Mouse (Mus musculus) ES-E14 (cell line): ENCODE data around the gene Yae1d1. TPM values are rescaled to one million over a fixed set of nuclear protein-coding genes. Genes with fewer than 3 reads are reported as not detected.

Experiments used
- DNase-seq: peaks from one replicate; pipeline ENCODE4 v3.0.0-alpha.2; 2013; ENCODE audit warnings: low read depth, low spot score
- H3K27ac ChIP-seq: 2 replicates; pipeline ENCODE4 v1.5.1; 2012; ENCODE audit warnings: low read depth, mild to moderate bottlenecking, low read length, moderate library complexity, mixed read lengths; ENCODE audit not compliant: poor library complexity, insufficient read depth, severe bottlenecking
- H3K36me3 ChIP-seq: 2 replicates; pipeline ENCODE4 v1.6.1; 2012; ENCODE audit warnings: mild to moderate bottlenecking, low read length, moderate library complexity, mixed read lengths; ENCODE audit not compliant: control insufficient read depth, poor library complexity, insufficient read depth, severe bottlenecking
- H3K4me1 ChIP-seq, 2 experiments: fragments of 150-350 bp in 1 of 2; sonication (generic) in 1 of 2; 2 replicates each; pipeline ENCODE4 v1.6.1; 2012; ENCODE audit warnings: low read length in 2 of 2, mild to moderate bottlenecking in 1 of 2, mixed read lengths in 1 of 2; ENCODE audit not compliant: control insufficient read depth in 2 of 2, insufficient read depth in 2 of 2, poor library complexity in 1 of 2
- H3K4me3 ChIP-seq, 2 experiments: fragments of 150-350 bp in 1 of 2; sonication (generic) in 1 of 2; 2 replicates each; pipeline ENCODE4 v1.5.1; 2012; ENCODE audit warnings: low read length in 2 of 2, low read depth in 1 of 2, mild to moderate bottlenecking in 1 of 2, mixed read lengths in 1 of 2; ENCODE audit not compliant: insufficient read depth in 1 of 2, poor library complexity in 1 of 2, severe bottlenecking in 1 of 2
- H3K9ac ChIP-seq: 2 replicates; pipeline ENCODE4 v1.6.1; 2012; ENCODE audit warnings: low read depth, mild to moderate bottlenecking, low read length, mixed read lengths; ENCODE audit not compliant: poor library complexity, insufficient read depth, severe bottlenecking
- H3K9me3 ChIP-seq: fragments of 150-350 bp; sonication (generic); 2 replicates; pipeline ENCODE4 v1.6.1; 2012; ENCODE audit warnings: low read depth, mild to moderate bottlenecking, low read length; ENCODE audit not compliant: control insufficient read depth, insufficient read depth
- CHD2 ChIP-seq: IDR thresholded peaks from 2 replicates; pipeline ENCODE4 v1.6.1; 2014; ENCODE audit warnings: mild to moderate bottlenecking, low read depth, low read length, inconsistent platforms
- HCFC1 ChIP-seq: IDR thresholded peaks from 2 replicates; pipeline ENCODE4 v1.6.1; 2012; ENCODE audit warnings: low read length, inconsistent platforms, borderline replicate concordance; ENCODE audit not compliant: insufficient read depth
- MAFK ChIP-seq: IDR thresholded peaks from 2 replicates; pipeline ENCODE4 v1.6.1; 2014; ENCODE audit warnings: mild to moderate bottlenecking, low read depth, low read length, inconsistent platforms; ENCODE audit not compliant: insufficient read depth
- ZC3H11A ChIP-seq: IDR thresholded peaks from 2 replicates; pipeline ENCODE4 v1.6.1; 2012; ENCODE audit warnings: low read depth, mild to moderate bottlenecking, inconsistent platforms, low read length, borderline replicate concordance
- ZNF384 ChIP-seq: IDR thresholded peaks from 2 replicates; pipeline ENCODE4 v1.6.1; 2012; ENCODE audit warnings: low read depth, low read length, inconsistent platforms
- in situ Hi-C, 2 experiments: fragments of 600-800 bp; cut with MboI; formaldehyde crosslinking; loops; one replicate each; pipeline ENCODE4 v1.15.1; 2025; ENCODE audit warnings: low sequenced_read_pairs in 2 of 2, inconsistent platforms in 1 of 2; ENCODE audit not compliant: unreplicated experiment in 2 of 2
- total RNA-seq: library from RNA; depleted of rRNA; stranded (reverse); fragments of 300-350 nt; gene quantifications from 2 replicates; pipeline ENCODE4 v1.2.3, GENCODE M21; 2012

The Yae1d1 gene
- total RNA-seq, 1 experiment = 37.1 TPM

DNA sequence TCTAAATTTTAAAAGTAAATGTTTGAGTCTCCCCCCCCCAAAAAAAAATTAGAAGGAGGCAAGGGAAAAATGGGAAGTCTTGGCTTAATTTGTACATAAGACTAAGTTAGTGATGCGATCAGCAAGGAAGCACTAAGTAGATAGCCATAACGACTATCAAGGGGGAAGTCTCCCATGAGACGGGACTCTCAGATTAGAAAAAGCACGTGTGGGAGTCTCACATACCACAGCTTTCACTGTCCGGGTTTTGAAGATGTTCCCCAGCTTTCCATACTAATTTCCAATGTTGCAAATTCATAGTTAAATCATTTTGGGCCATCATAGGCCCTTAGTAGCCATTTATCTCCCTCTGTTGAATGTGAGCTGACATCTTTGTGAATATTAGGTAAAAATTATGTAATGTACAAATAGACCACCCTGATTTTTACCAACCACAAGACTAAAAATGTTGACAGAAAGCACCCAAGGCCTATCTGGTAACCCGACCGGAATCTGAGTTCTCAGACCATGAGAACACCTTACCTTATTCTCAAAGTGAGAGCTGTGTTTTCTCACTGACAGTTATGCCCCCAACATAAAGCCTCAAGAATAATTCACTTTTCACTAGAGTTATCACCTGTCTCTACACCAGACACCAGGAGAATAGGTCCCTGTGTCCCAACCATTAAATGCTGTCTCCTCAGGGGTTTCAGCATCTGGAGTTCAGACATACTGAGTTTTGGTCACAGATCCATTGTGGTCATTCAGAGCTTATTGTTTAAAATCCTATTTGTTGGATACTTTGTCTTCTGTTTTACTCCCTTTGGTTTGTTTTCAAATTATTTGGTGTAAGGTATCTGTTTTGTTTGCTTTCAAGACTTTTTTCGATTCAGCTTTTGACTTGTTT lies 16.1 kb downstream of the Yae1d1 start:
- Histone ChIP-seq H3K9ac (no peak overlapping the region), H3K36me3 (no peaks in the 10 kb centered on the region), H3K4me1 (peaks cover 0 to 2% of the 10 kb centered on the region in 2 experiments; a peak in 1 of 4 replicates), H3K27ac (no peak overlapping the region), H3K4me3 (no peak overlapping the region), H3K9me3 (no peaks in the 10 kb centered on the region)
- no peak for TF ChIP-seq HCFC1
- TF ChIP-seq ZNF384 = no peak
- TF ChIP-seq MAFK = no peak
- TF ChIP-seq CHD2 = no peak
- no peak for TF ChIP-seq ZC3H11A
- in situ Hi-C loops = no loop called here
- DNase-seq = no peak

GRCm38 (mm10) chr13:17975891-17976290 lies 17.3 kb downstream of the Yae1d1 start:
- no peak for TF ChIP-seq HCFC1
- in situ Hi-C loops = no loop called here

GRCm38 (mm10) chr13:17975457-17975856 lies 17.7 kb downstream of the Yae1d1 start:
- DNase-seq = no peak
- Histone ChIP-seq H3K27ac (no peak overlapping the region), H3K4me1 (peaks cover 0 to 2% of the 10 kb centered on the region in 2 experiments; a peak in 1 of 4 replicates), H3K36me3 (no peaks in the 10 kb centered on the region), H3K4me3 (no peak overlapping the region), H3K9ac (no peak overlapping the region), H3K9me3 (no peaks in the 10 kb centered on the region)
- TF ChIP-seq HCFC1 = no peak
- TF ChIP-seq CHD2 = no peak
- no peak for TF ChIP-seq ZC3H11A
- no peak for TF ChIP-seq ZNF384
- no peak for TF ChIP-seq MAFK
- in situ Hi-C loops = no loop called here

More at GRCm38 (mm10) chr13:17975891-17976290, 17.3 kb downstream of the Yae1d1 start:
- DNase-seq = no peak
- no peaks in the 10 kb centered on the region for H3K36me3 ChIP-seq
- H3K9ac ChIP-seq = no peak overlapping the region
- H3K27ac ChIP-seq = no peak overlapping the region
- no peak overlapping the region for H3K4me3 ChIP-seq
- no peaks in the 10 kb centered on the region for H3K9me3 ChIP-seq
- H3K4me1 ChIP-seq = peaks cover 0 to 2% of the 10 kb centered on the region in 2 experiments; a peak in 1 of 4 replicates

DNA sequence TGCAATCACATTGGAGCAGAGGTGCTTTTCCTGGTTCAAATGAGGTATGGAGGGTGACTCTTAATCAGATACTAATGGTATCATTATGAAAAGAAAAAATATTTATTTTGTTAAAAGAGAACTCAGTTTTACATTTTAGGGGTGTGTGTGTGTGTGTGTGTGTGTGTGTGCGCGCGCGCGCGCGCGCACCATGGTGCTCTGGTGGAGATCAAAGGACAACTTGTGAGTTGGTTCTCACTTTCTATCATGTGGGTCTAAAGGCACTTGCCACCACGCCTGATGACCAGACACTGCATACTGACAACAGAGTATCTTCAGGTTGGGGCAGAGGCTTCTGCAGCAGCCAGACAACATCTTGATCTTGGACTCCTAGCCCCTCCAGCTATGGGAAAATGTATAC lies 18.4 kb downstream of the Yae1d1 start:
- H3K27ac ChIP-seq = no peak overlapping the region
- no peaks in the 10 kb centered on the region for H3K36me3 ChIP-seq
- no peak overlapping the region for H3K9ac ChIP-seq
- no peak for TF ChIP-seq ZC3H11A
- no peak for TF ChIP-seq HCFC1
- no peak for TF ChIP-seq MAFK
- TF ChIP-seq ZNF384 = no peak
- no peak for TF ChIP-seq CHD2
- DNase-seq = no peak
- in situ Hi-C loops = no loop called here
- H3K4me1 ChIP-seq = peaks cover 0 to 2% of the 10 kb centered on the region in 2 experiments; a peak in 1 of 4 replicates
- H3K9me3 ChIP-seq = no peaks in the 10 kb centered on the region
- no peak overlapping the region for H3K4me3 ChIP-seq
